Mouse (Mus musculus) left cerebral cortex, adult 6 months (tissue): Measurements from ENCODE around the gene Sowahc. TPM values are rescaled to one million over a fixed set of nuclear protein-coding genes. Genes with fewer than 3 reads are reported as not detected.

Source experiments
- long read RNA-seq, 2 experiments: library from polyadenylated mRNA; unstranded; transcript quantifications; one replicate each; pipeline ENCODE4 v2.0.0; 2019 to 2020
- polyA plus RNA-seq: library from polyadenylated mRNA; unstranded; fragments of <200 nt; fragmentation: Nextera tagmentation; gene quantifications from 2 replicates; pipeline ENCODE4 v1.2.3, GENCODE M21; 2021

Sowahc gene
- polyA plus RNA-seq = 4.3 and 4.4 TPM in 2 replicates
- long read RNA-seq, experiment 1, full-length matches to known transcripts = 22 of 22 reads
- long read RNA-seq, experiment 1, partial matches to known transcripts = 0 of 22 reads
- long read RNA-seq, experiment 1, other reads (novel, unspliced or antisense) = 0 of 22 reads
- long read RNA-seq, experiment 2, full-length matches to known transcripts = 6 of 6 reads
- long read RNA-seq, experiment 2, partial matches to known transcripts = 0 of 6 reads
- long read RNA-seq, experiment 2, other reads (novel, unspliced or antisense) = 0 of 6 reads

GRCm38 (mm10) chr10:59221473-59222270 is at the start of gene Sowahc, which contains the start of gene Sept10:
TSS of gene Sowahc (plus strand) at chr10:59221953.
TSS of gene Sept10 (minus strand) at chr10:59221847.

Other genes with a start within 250 kb of the Sowahc start
- gene Sept10, start 106 bp upstream of the Sowahc start, polyA plus RNA-seq = 8.5 and 11.0 TPM in 2 replicates
- 26.9 and 27.1 TPM in 2 replicates for gene P4ha1, start 101.3 kb downstream of the Sowahc start, polyA plus RNA-seq
- gene Gm10273, start 173.7 kb downstream of the Sowahc start, polyA plus RNA-seq = 7.9 and 8.2 TPM in 2 replicates
- not detected in 2 replicates for gene Pla2g12b, start 181.7 kb downstream of the Sowahc start, polyA plus RNA-seq
- 0.21 and 0.51 TPM in 2 replicates for gene Oit3, start 219.8 kb downstream of the Sowahc start, polyA plus RNA-seq